Mouse (Mus musculus) erythroblast, embryonic 14.5 days (primary cell): ENCODE results near the gene Als2cr12. TPM values are rescaled to one million over a fixed set of nuclear protein-coding genes. Genes with fewer than 3 reads are reported as not detected.
"Not testable (repeated sequence)": the region's sequence is repeated elsewhere in the genome, so short reads cannot be mapped to it uniquely, and the experiment has no call there.

ENCODE experiments used
- H3K27me3 ChIP-seq: 2 replicates; pipeline ENCODE4 v1.6.1; 2012; ENCODE audit warnings: inconsistent platforms; ENCODE audit not compliant: control insufficient read depth
- H3K36me3 ChIP-seq: 2 replicates; pipeline ENCODE4 v1.6.1; 2012; ENCODE audit warnings: mild to moderate bottlenecking, inconsistent platforms; ENCODE audit not compliant: control insufficient read depth
- H3K4me1 ChIP-seq: 2 replicates; pipeline ENCODE4 v1.6.1; 2012; ENCODE audit warnings: inconsistent platforms; ENCODE audit not compliant: control insufficient read depth
- H3K4me3 ChIP-seq: replicated peaks from 2 replicates; pipeline ENCODE3; 2012; ENCODE audit warnings: moderate library complexity, mild to moderate bottlenecking, inconsistent platforms
- H3K9me3 ChIP-seq: 2 replicates; pipeline ENCODE4 v1.6.1; 2012; ENCODE audit warnings: low read length, inconsistent platforms, mixed read lengths; ENCODE audit not compliant: control insufficient read depth
- GATA1 ChIP-seq: IDR thresholded peaks from 2 replicates; pipeline ENCODE4 v1.6.1; 2012; ENCODE audit warnings: low read length, inconsistent platforms, mixed read lengths
- TAL1 ChIP-seq: IDR thresholded peaks from 3 replicates; pipeline ENCODE4 v1.6.1; 2012; ENCODE audit warnings: low read length, inconsistent platforms, mixed read lengths
- polyA plus RNA-seq: library from polyadenylated mRNA; stranded (reverse); fragments of >175 nt; gene quantifications from 2 replicates; pipeline ENCODE4 v1.2.3, GENCODE M21; 2012

Gene Als2cr12
- polyA plus RNA-seq, 1 experiment = not detected

DNA sequence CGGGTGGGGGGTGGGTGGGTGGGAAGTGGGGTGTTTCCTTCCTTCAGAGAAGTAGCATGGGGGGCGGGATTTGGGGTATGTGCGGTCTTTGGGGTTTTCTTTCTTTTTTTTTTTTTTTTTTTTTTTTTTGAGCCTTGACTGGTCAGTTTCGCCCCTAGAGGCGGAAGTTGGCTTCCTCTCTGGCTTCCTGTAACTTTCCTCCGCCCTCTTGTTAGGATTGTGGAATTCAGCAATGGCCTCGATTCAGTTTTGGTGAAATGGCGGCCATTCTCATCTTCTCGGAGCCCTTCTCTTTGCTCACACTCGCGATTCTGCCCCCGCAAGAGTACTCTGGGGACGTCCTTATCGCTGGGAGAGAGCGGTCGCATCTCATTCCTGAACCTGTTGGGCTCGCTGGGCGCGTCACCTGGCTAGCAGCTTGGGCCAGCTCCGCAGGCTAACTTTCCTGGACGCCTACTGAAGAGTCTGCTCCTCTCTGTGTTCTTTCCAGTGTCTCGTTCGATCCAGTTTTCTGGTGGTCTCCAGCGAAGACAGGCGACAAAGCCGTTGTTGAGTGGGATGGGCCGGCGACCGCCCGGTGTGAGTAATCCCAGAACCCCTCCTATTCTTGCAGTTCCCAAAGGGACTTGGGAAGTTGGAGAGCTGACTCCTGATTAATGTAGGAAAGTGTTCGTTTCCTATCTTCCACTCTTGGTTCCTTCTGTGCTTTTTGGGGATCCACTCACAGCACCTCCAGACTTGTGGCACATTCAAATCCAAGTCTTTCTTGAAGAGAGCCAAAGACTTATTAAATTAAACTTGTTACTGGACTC, 17.5 kb upstream of the Als2cr12 start:
- H3K9me3 ChIP-seq = no peaks in the 10 kb centered on the region
- H3K4me1 ChIP-seq = peaks cover 29% of the 10 kb centered on the region
- TF ChIP-seq TAL1 (no peak), GATA1 (no peak)

DNA sequence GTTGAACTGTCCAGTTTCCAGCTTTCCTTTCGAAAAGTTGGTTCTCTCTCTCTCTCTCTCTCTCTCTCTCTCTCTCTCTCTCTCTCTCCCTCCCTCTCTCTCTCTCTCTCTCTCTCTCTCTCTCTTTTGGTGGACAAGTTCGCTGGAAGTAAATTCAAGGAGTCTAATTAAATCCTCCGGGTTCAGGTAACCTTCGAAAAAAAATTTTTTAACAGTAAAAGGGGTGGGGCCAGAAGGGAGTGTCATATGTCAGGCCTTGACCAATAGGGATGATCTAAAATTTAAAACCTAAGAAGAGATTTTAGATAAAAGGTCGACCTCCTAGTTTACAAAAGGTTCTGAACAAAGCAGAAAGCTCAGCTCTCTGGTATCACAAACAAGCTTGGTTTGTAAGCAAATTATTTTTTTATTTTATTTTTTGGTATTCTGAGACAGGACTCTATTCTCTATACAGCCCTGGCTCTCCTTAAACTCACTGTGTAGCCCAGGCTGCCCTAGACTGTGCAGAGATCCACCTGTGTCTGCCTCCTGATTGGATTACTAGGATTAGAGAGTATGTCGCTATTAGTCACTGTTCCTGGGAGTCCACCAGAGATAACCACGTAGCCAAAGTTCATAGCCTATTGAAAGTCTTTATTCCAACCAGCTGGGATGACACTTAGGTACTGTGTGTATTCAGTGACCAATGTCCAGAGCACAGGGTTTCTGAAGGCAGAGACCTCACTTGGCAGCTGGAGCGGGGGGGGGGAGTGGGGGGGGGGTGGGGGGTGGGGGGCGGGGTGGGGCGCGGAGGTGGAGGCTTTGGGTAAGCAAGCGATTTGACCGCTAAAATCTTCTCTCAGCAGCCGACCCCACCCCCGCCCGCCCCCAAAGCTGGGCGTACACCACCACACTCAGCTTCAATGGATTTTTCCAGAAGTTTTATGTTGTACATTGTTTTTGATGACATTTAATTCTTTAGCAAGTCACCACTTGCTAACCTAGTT, 16.6 kb upstream of the Als2cr12 start:
- H3K4me3 ChIP-seq = peak overlapping the region; percentile 82
- no peaks in the 10 kb centered on the region for H3K27me3 ChIP-seq
- TF ChIP-seq GATA1 = peak; percentile 53
- no peak for TF ChIP-seq TAL1
- H3K4me1 ChIP-seq = peaks cover 29% of the 10 kb centered on the region
- H3K36me3 ChIP-seq = peaks cover 12% of the 10 kb centered on the region
- H3K9me3 ChIP-seq = no peaks in the 10 kb centered on the region

More for the DNA sequence above, 17.5 kb upstream of the Als2cr12 start:
- Histone ChIP-seq H3K4me3 (peak overlapping the region; percentile 82), H3K36me3 (peaks cover 15% of the 10 kb centered on the region), H3K27me3 (no peaks in the 10 kb centered on the region)

DNA sequence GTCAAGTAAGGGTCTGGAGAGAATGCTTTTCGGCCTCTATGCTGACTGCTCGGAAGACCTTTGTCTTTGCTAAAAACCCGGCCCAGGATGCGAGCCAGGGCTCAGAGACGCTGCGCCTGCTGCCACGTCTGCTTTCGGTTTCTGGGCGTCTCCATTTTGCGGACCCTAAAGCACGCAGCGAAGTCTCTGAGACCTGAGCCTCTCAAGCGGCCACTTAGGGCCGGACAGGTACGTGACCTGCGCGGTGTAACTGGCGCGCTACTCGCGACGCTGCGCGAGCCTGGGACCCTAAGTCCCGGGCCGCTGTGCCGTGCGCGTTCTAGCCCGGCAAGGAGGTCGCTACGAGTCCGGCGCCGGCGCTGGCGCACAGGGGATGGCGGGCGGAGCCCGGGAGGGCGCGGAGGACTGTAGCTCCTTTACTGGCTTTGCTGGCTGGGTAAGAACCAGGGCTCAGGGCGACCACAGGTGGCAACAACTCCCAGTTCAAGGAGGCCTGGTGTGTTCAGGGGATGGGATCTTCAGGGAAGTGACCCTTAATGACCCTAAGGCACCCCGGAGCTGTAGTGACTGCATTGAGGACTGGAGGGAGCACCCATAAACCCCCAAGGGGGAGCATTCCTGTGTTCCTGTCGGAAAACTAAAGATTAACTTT, 15.7 kb upstream of the Als2cr12 start, which contains the start of gene Cflar:
Gene Cflar (plus strand): TSS at position 144 of the 652 bp plus-strand sequence.
- Histone ChIP-seq H3K9me3 (peaks cover 3% of the 10 kb centered on the region; the same call in 1 of the 2 replicates), H3K4me3 (peak within 1 kb of the TSS; percentile 82), H3K36me3 (peaks cover 9% of the 10 kb centered on the region; the same call in 1 of the 2 replicates), H3K27me3 (no peaks in the 10 kb centered on the region), H3K4me1 (peaks cover 28% of the 10 kb centered on the region)
- TF ChIP-seq TAL1 (no peak), GATA1 (no peak)

DNA sequence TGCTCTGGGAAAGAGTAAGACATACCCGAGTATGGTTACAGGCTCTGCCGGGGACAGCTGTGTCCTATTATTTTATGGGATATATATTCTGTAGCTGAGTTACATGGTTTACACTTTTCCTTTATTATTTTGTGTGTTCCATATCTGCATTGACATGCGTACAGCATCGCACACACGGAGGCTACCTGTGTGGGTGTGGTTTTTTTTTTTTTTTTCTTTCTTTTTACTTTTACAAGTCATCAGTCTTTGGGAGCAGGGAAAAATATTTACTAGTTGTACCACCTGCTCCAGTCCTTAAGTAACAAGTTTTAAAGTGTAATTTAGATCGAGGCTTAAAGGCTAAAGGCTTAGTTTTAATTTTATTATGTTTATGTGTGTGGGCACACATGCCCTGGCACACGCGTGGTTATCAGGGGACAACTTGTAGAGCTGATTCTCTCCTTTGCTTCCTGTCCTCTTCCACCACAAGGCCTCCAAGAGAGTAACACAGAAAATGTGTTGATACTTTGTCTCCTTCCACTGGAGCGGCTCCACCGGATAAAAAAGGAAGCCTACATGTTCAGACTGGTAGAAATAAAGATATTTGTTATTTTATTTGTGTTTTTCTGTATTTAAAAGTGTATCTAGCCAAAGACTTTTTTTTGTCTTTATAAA, 15.0 kb upstream of the Als2cr12 start:
- H3K27me3 ChIP-seq = no peaks in the 10 kb centered on the region
- H3K36me3 ChIP-seq = peaks cover 4% of the 10 kb centered on the region; the same call in 1 of the 2 replicates
- peaks cover 3% of the 10 kb centered on the region; the same call in 1 of the 2 replicates for H3K9me3 ChIP-seq
- peaks cover 23% of the 10 kb centered on the region for H3K4me1 ChIP-seq
- TF ChIP-seq TAL1 (no peak), GATA1 (no peak)
- peak overlapping the region; percentile 82 for H3K4me3 ChIP-seq

DNA sequence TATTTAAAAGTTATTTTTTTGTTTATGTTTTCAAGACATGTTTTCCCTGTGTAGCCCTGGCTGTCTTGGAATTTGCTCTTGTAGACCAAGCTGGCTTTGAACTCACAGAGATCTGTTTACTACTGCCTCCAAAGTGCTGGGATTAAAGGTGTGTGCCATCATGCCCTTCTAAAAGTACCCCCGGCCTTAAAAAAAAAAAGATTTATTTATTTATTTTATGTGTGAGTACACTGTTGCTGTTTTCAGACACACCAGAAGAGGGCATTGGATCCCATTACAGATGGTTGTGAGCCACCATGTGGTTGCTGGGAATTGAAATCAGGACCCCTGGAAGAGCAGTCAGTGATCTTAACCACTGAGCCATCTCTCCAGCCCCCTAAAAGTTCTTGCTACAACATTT, 14.3 kb upstream of the Als2cr12 start:
- H3K9me3 ChIP-seq, H3K4me3 ChIP-seq, H3K27me3 ChIP-seq, H3K36me3 ChIP-seq: not testable (repeated sequence)
- H3K4me1 ChIP-seq = peaks cover 23% of the 10 kb centered on the region

DNA sequence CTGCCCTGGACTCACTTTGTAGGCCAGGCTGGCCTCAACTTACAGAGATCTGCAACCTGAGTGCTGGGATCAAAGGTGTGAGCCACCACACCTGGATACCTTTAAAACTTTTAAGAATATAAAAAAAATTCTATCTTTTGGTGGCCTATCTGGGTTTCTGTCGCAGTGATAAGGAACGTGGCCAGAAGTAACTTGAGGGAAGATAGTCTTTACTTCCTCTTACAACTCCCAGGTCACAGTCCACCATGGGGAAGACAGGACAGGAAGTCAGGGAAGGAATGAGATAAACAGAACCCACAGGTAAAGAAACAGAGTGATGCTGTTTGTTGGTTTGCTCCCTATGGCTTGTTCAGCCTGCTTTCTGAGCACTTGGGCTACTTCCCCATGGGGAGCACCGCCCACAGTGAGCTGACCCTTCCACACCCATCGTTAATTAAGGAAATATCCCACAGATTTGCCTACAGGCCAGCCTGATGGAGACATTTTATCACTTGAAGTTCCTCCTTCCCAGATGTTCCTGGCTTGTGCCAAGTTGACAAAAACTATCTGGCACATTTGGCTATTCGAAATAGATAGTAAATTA, 4.9 kb upstream of the Als2cr12 start:
- not testable (repeated sequence) for H3K4me1 ChIP-seq, H3K27me3 ChIP-seq, H3K4me3 ChIP-seq

DNA sequence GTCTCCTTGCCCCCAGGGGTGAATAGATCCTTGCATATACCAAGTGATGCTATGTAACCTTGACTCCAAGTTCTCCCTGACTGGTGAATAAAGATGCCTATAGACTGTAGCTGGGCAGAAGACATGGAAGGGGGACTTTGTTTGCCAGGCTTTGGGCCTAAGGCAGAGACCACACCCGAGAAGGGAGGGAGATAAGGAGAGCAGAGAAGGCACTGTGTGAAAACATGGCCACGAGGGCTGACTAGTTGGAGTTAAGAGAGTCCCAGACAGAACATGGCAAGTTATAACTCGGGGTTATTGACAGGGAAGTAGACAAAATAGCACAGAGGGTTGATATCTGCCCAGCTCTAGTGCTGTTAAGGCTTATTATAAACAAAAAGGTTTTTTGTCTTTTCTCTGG, 4.2 kb upstream of the Als2cr12 start:
- Histone ChIP-seq H3K36me3 (no peaks in the 10 kb centered on the region), H3K4me3 (no peak overlapping the region), H3K9me3 (peaks cover 5% of the 10 kb centered on the region), H3K27me3 (no peaks in the 10 kb centered on the region), H3K4me1 (peaks cover 4% of the 10 kb centered on the region)
- TF ChIP-seq TAL1 (no peak), GATA1 (no peak)

More for the DNA sequence above, 4.9 kb upstream of the Als2cr12 start:
- H3K9me3 ChIP-seq, H3K36me3 ChIP-seq: not testable (repeated sequence)

DNA sequence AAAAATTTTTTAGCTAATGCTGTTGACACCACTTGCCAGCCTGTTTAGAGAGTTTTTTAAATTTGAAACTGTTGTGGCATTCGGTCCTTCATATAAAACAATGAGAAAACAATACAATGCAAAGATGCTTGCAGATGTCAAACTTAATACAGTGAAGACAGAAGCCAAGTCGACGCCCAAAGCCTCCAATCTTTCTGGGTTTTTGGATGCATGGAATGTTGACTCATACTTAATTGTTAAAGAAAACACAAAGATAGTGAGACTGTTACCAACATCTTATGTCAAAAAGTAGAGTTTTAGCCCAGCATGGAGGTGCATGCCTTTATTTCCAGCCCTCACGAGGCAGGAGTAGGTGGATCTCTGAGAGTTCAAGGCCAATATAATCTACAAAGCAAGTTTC, 3.0 kb upstream of the Als2cr12 start:
- H3K4me3 ChIP-seq = no peak overlapping the region
- no peaks in the 10 kb centered on the region for H3K9me3 ChIP-seq
- no peaks in the 10 kb centered on the region for H3K36me3 ChIP-seq
- H3K4me1 ChIP-seq = peaks cover 4% of the 10 kb centered on the region
- H3K27me3 ChIP-seq = no peaks in the 10 kb centered on the region
- TF ChIP-seq TAL1 (no peak), GATA1 (no peak)

DNA sequence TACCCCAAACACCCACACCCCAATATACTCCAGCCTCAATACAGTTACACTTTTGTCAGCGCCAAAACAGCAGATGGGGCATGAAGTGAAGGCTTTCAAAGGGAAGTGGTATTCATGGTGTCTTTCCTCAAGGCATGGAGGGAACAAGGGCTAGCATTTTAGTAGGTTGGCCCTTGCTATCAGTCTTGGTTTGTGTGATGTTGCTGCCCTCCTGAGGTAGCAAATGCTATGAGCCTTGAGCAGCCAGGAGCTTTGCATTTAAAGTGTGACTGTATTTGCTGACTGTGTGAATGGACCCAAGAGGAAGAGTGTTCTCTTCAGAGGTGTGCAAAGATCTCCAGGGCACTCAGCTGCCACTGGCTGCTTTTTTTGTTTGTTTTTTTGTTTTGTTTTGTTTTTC, 1.8 kb upstream of the Als2cr12 start:
- H3K9me3 ChIP-seq, H3K27me3 ChIP-seq, H3K4me3 ChIP-seq, H3K36me3 ChIP-seq, H3K4me1 ChIP-seq: not testable (repeated sequence)
